Mouse (Mus musculus): ENCODE results near the gene Atp13a3. TPM values are rescaled to one million over a fixed set of nuclear protein-coding genes. Genes with fewer than 3 reads are reported as not detected.
A peak's percentile ranks its signal among the peaks of the same experiment; 100 is the strongest.

Gene Atp13a3
- polyA plus RNA-seq, 1 experiment from 2014 or later = 13.0 TPM

- ATAC-seq (ENCODE audit: insufficient read depth, low FRiP score, low TSS enrichment) = no peak
- peak; percentile 40 for DNase-seq (ENCODE audit: low spot score)
Measured at GRCm38 (mm10) chr16:30285701-30286100, 120.1 kb downstream of the Atp13a3 start.

GRCm38 (mm10) chr16:30283743-30284337 lies 121.9 kb downstream of the Atp13a3 start:
- H3K27me3 ChIP-seq (ENCODE audit: control insufficient read depth, insufficient read depth, low read length) = peaks cover 10% of the 10 kb centered on the region; the same call in 1 of the 2 replicates
- no peak overlapping the region for H3K27ac ChIP-seq (ENCODE audit: low read depth, low read length)
- DNase-seq (ENCODE audit: low spot score) (peak; percentile 77), ATAC-seq (ENCODE audit: insufficient read depth, low FRiP score, low TSS enrichment) (0 out of 2 replicates have a peak, but pooled peaks have one; percentile 40)
- H3K9ac ChIP-seq (ENCODE audit: low read length) = no peak overlapping the region
- no peak overlapping the region for H3K4me3 ChIP-seq (ENCODE audit: low read depth, low read length)
- peaks cover 11% of the 10 kb centered on the region for H3K4me1 ChIP-seq (ENCODE audit: control insufficient read depth, insufficient read depth, low read length)
- peak overlapping the region; percentile 33 for H3K4me2 ChIP-seq (ENCODE audit: low read depth)
- no peaks in the 10 kb centered on the region for H3K36me3 ChIP-seq (ENCODE audit: control insufficient read depth, insufficient read depth, low read length)
- WGBS = 2% methylated on average over 15 of the region's 15 CpGs
- H3K9me3 ChIP-seq (ENCODE audit: control insufficient read depth, low read length) = no peaks in the 10 kb centered on the region

More at GRCm38 (mm10) chr16:30285701-30286100, 120.1 kb downstream of the Atp13a3 start:
- Histone ChIP-seq H3K4me2 (ENCODE audit: low read depth) (no peak overlapping the region), H3K27ac (ENCODE audit: low read depth, low read length) (no peak overlapping the region), H3K27me3 (ENCODE audit: control insufficient read depth, insufficient read depth, low read length) (peaks cover 12% of the 10 kb centered on the region; the same call in 1 of the 2 replicates), H3K4me3 (ENCODE audit: low read depth, low read length) (no peak overlapping the region), H3K36me3 (ENCODE audit: control insufficient read depth, insufficient read depth, low read length) (no peaks in the 10 kb centered on the region), H3K9ac (ENCODE audit: low read length) (no peak overlapping the region), H3K4me1 (ENCODE audit: control insufficient read depth, insufficient read depth, low read length) (peaks cover 11% of the 10 kb centered on the region), H3K9me3 (ENCODE audit: control insufficient read depth, low read length) (no peaks in the 10 kb centered on the region)
- 56% methylated on average over 4 of the region's 4 CpGs for WGBS

- H3K36me3 ChIP-seq (ENCODE audit: control insufficient read depth, insufficient read depth, low read length) = no peaks in the 10 kb centered on the region
- H3K9ac ChIP-seq (ENCODE audit: low read length) = 0 out of 2 replicates have a peak within 1 kb of the TSS, but pooled peaks have one; percentile 5
- no peaks in the 10 kb centered on the region for H3K9me3 ChIP-seq (ENCODE audit: control insufficient read depth, low read length)
- ATAC-seq (ENCODE audit: insufficient read depth, low FRiP score, low TSS enrichment) (peak; percentile 56; the same call in 1 of the 2 replicates), DNase-seq (ENCODE audit: low spot score) (peak; percentile 59)
- peak within 1 kb of the TSS; percentile 46 for H3K4me2 ChIP-seq (ENCODE audit: low read depth)
- H3K4me1 ChIP-seq (ENCODE audit: control insufficient read depth, insufficient read depth, low read length) = peaks cover 11% of the 10 kb centered on the region
- WGBS = 5% methylated on average over 34 of the region's 34 CpGs
- no peak within 1 kb of the TSS for H3K27ac ChIP-seq (ENCODE audit: low read depth, low read length)
- peaks cover 10% of the 10 kb centered on the region; the same call in 1 of the 2 replicates for H3K27me3 ChIP-seq (ENCODE audit: control insufficient read depth, insufficient read depth, low read length)
- peak within 1 kb of the TSS; percentile 22 for H3K4me3 ChIP-seq (ENCODE audit: low read depth, low read length)
Measured at GRCm38 (mm10) chr16:30282844-30283495, 122.8 kb downstream of the Atp13a3 start, which contains the start of gene Lrrc15. Gene Lrrc15 (minus strand): TSS chr16:30283256.

- no peaks in the 10 kb centered on the region for H3K36me3 ChIP-seq (ENCODE audit: control insufficient read depth, insufficient read depth, low read length)
- H3K27ac ChIP-seq (ENCODE audit: low read depth, low read length) = no peak overlapping the region
- no peaks in the 10 kb centered on the region for H3K9me3 ChIP-seq (ENCODE audit: control insufficient read depth, low read length)
- DNase-seq (ENCODE audit: low spot score) (no peak), ATAC-seq (ENCODE audit: insufficient read depth, low FRiP score, low TSS enrichment) (no peak)
- 4% methylated on average over 4 of the region's 4 CpGs for WGBS
- H3K4me1 ChIP-seq (ENCODE audit: control insufficient read depth, insufficient read depth, low read length) = peaks cover 11% of the 10 kb centered on the region
- H3K27me3 ChIP-seq (ENCODE audit: control insufficient read depth, insufficient read depth, low read length) = peaks cover 10% of the 10 kb centered on the region; the same call in 1 of the 2 replicates
- no peak overlapping the region for H3K4me2 ChIP-seq (ENCODE audit: low read depth)
- H3K9ac ChIP-seq (ENCODE audit: low read length) = no peak overlapping the region
- H3K4me3 ChIP-seq (ENCODE audit: low read depth, low read length) = no peak overlapping the region
Measured at GRCm38 (mm10) chr16:30280676-30281297, 125.0 kb downstream of the Atp13a3 start.

GRCm38 (mm10) chr16:30278406-30278805 lies 127.4 kb downstream of the Atp13a3 start:
- H3K36me3 ChIP-seq (ENCODE audit: control insufficient read depth, insufficient read depth, low read length) = no peaks in the 10 kb centered on the region
- WGBS = 69% methylated on average over 11 of the region's 11 CpGs
- no peak for DNase-seq (ENCODE audit: low spot score)

GRCm38 (mm10) chr16:30275558-30276340 lies 130.0 kb downstream of the Atp13a3 start:
- no peaks in the 10 kb centered on the region for H3K9me3 ChIP-seq (ENCODE audit: control insufficient read depth, low read length)
- no peak overlapping the region for H3K4me3 ChIP-seq (ENCODE audit: low read depth, low read length)
- H3K4me2 ChIP-seq (ENCODE audit: low read depth) = no peak overlapping the region
- no peak for ATAC-seq (ENCODE audit: insufficient read depth, low FRiP score, low TSS enrichment)
- WGBS = 82% methylated on average over 15 of the region's 15 CpGs
- H3K27ac ChIP-seq (ENCODE audit: low read depth, low read length) = no peak overlapping the region
- no peaks in the 10 kb centered on the region for H3K36me3 ChIP-seq (ENCODE audit: control insufficient read depth, insufficient read depth, low read length)
- H3K9ac ChIP-seq (ENCODE audit: low read length) = no peak overlapping the region
- DNase-seq (ENCODE audit: low spot score) = no peak
- no peaks in the 10 kb centered on the region for H3K27me3 ChIP-seq (ENCODE audit: control insufficient read depth, insufficient read depth, low read length)
- no peaks in the 10 kb centered on the region for H3K4me1 ChIP-seq (ENCODE audit: control insufficient read depth, insufficient read depth, low read length)

More at GRCm38 (mm10) chr16:30278406-30278805, 127.4 kb downstream of the Atp13a3 start:
- Histone ChIP-seq H3K9me3 (ENCODE audit: control insufficient read depth, low read length) (no peaks in the 10 kb centered on the region), H3K4me3 (ENCODE audit: low read depth, low read length) (no peak overlapping the region), H3K4me2 (ENCODE audit: low read depth) (no peak overlapping the region), H3K27me3 (ENCODE audit: control insufficient read depth, insufficient read depth, low read length) (peaks cover 10% of the 10 kb centered on the region; the same call in 1 of the 2 replicates), H3K4me1 (ENCODE audit: control insufficient read depth, insufficient read depth, low read length) (peaks cover 9% of the 10 kb centered on the region), H3K9ac (ENCODE audit: low read length) (no peak overlapping the region), H3K27ac (ENCODE audit: low read depth, low read length) (no peak overlapping the region)
- no peak for ATAC-seq (ENCODE audit: insufficient read depth, low FRiP score, low TSS enrichment)

- H3K9ac ChIP-seq (ENCODE audit: low read length) = no peak overlapping the region
- WGBS = 93% methylated on average over 8 of the region's 8 CpGs
- no peaks in the 10 kb centered on the region for H3K4me1 ChIP-seq (ENCODE audit: control insufficient read depth, insufficient read depth, low read length)
- DNase-seq (ENCODE audit: low spot score) = no peak
- no peak for ATAC-seq (ENCODE audit: insufficient read depth, low FRiP score, low TSS enrichment)
- H3K27me3 ChIP-seq (ENCODE audit: control insufficient read depth, insufficient read depth, low read length) = no peaks in the 10 kb centered on the region
- H3K27ac ChIP-seq (ENCODE audit: low read depth, low read length) = no peak overlapping the region
- no peaks in the 10 kb centered on the region for H3K9me3 ChIP-seq (ENCODE audit: control insufficient read depth, low read length)
- no peak overlapping the region for H3K4me2 ChIP-seq (ENCODE audit: low read depth)
- H3K4me3 ChIP-seq (ENCODE audit: low read depth, low read length) = no peak overlapping the region
- H3K36me3 ChIP-seq (ENCODE audit: control insufficient read depth, insufficient read depth, low read length) = no peaks in the 10 kb centered on the region
Measured at GRCm38 (mm10) chr16:30273065-30273464, 132.7 kb downstream of the Atp13a3 start.

- H3K4me3 ChIP-seq (ENCODE audit: low read depth, low read length) = no peak overlapping the region
- no peak overlapping the region for H3K27ac ChIP-seq (ENCODE audit: low read depth, low read length)
- no peaks in the 10 kb centered on the region for H3K27me3 ChIP-seq (ENCODE audit: control insufficient read depth, insufficient read depth, low read length)
- no peak for ATAC-seq (ENCODE audit: insufficient read depth, low FRiP score, low TSS enrichment)
- no peaks in the 10 kb centered on the region for H3K9me3 ChIP-seq (ENCODE audit: control insufficient read depth, low read length)
- no peak overlapping the region for H3K9ac ChIP-seq (ENCODE audit: low read length)
- no peak for DNase-seq (ENCODE audit: low spot score)
- WGBS = 80% methylated on average over 6 of the region's 6 CpGs
- no peaks in the 10 kb centered on the region for H3K36me3 ChIP-seq (ENCODE audit: control insufficient read depth, insufficient read depth, low read length)
- H3K4me1 ChIP-seq (ENCODE audit: control insufficient read depth, insufficient read depth, low read length) = no peaks in the 10 kb centered on the region
- no peak overlapping the region for H3K4me2 ChIP-seq (ENCODE audit: low read depth)
Measured at GRCm38 (mm10) chr16:30271941-30272595, 133.7 kb downstream of the Atp13a3 start.
